Mouse (Mus musculus): ENCODE data around the gene Afap1l2.

Afap1l2 gene

GRCm38 (mm10) chr19:57007291-57007690 lies 737 bp downstream of the Afap1l2 start:
- no peak for DNase-seq (ENCODE audit: low spot score in 2 of 2)

GRCm38 (mm10) chr19:57006841-57007240 lies 1.2 kb downstream of the Afap1l2 start:
- DNase-seq (ENCODE audit: low spot score in 2 of 2) = no peak

- DNase-seq (ENCODE audit: low spot score in 2 of 2) = no peak
Observed at GRCm38 (mm10) chr19:57005062-57005461, 3.0 kb downstream of the Afap1l2 start.

GRCm38 (mm10) chr19:57003460-57003810 lies 4.6 kb downstream of the Afap1l2 start:
- DNase-seq (ENCODE audit: low spot score in 2 of 2) = no peak

GRCm38 (mm10) chr19:57002741-57003459 lies 5.1 kb downstream of the Afap1l2 start:
- no peak for DNase-seq (ENCODE audit: low spot score in 2 of 2)

- DNase-seq (ENCODE audit: low spot score in 2 of 2) = no peak
Observed at GRCm38 (mm10) chr19:57001926-57002325, 6.1 kb downstream of the Afap1l2 start.

GRCm38 (mm10) chr19:57000592-57000991 lies 7.4 kb downstream of the Afap1l2 start:
- no peak for DNase-seq (ENCODE audit: low spot score in 2 of 2)

GRCm38 (mm10) chr19:56999781-57000180 lies 8.2 kb downstream of the Afap1l2 start:
- no peak for DNase-seq (ENCODE audit: low spot score in 2 of 2)

- no peak for DNase-seq (ENCODE audit: low spot score in 2 of 2)
Observed at GRCm38 (mm10) chr19:56998910-56999309, 9.1 kb downstream of the Afap1l2 start.

- DNase-seq (ENCODE audit: low spot score in 2 of 2) = no peak
Observed at GRCm38 (mm10) chr19:56998331-56998730, 9.7 kb downstream of the Afap1l2 start.

- no peak for DNase-seq (ENCODE audit: low spot score in 2 of 2)
Observed at GRCm38 (mm10) chr19:56997164-56997599, 10.8 kb downstream of the Afap1l2 start.

GRCm38 (mm10) chr19:56995441-56995840 lies 12.6 kb downstream of the Afap1l2 start:
- no peak for DNase-seq (ENCODE audit: low spot score in 2 of 2)

GRCm38 (mm10) chr19:56994653-56995052 lies 13.4 kb downstream of the Afap1l2 start:
- DNase-seq (ENCODE audit: low spot score in 2 of 2) = no peak

GRCm38 (mm10) chr19:56993763-56994162 lies 14.3 kb downstream of the Afap1l2 start:
- DNase-seq (ENCODE audit: low spot score in 2 of 2) = no peak

GRCm38 (mm10) chr19:56992978-56993545 lies 15.0 kb downstream of the Afap1l2 start:
- DNase-seq (ENCODE audit: low spot score in 2 of 2) = no peak

- DNase-seq (ENCODE audit: low spot score in 2 of 2) = no peak
Observed at GRCm38 (mm10) chr19:56990367-56991111, 17.5 kb downstream of the Afap1l2 start.

- DNase-seq (ENCODE audit: low spot score in 2 of 2) = no peak
Observed at GRCm38 (mm10) chr19:56989171-56989570, 18.9 kb downstream of the Afap1l2 start.

- no peak for DNase-seq (ENCODE audit: low spot score in 2 of 2)
Observed at GRCm38 (mm10) chr19:56984229-56984628, 23.8 kb downstream of the Afap1l2 start.

GRCm38 (mm10) chr19:56983757-56984156 lies 24.3 kb downstream of the Afap1l2 start:
- no peak for DNase-seq (ENCODE audit: low spot score in 2 of 2)

- DNase-seq (ENCODE audit: low spot score in 2 of 2) = no peak
Observed at GRCm38 (mm10) chr19:56981760-56982159, 26.3 kb downstream of the Afap1l2 start.

- no peak for DNase-seq (ENCODE audit: low spot score in 2 of 2)
Observed at GRCm38 (mm10) chr19:56980803-56981202, 27.2 kb downstream of the Afap1l2 start.

GRCm38 (mm10) chr19:56976962-56977948 lies 30.8 kb downstream of the Afap1l2 start:
- no peak for DNase-seq (ENCODE audit: low spot score in 2 of 2)
